Mouse (Mus musculus): ENCODE measurements at regions not wholly inside any gene's neighbourhood (a gene's known extent, or its start where the extent isn't known, plus 50 kb on each side); places are given as distances from the start of the nearest gene placed in this dataset.

DNA sequence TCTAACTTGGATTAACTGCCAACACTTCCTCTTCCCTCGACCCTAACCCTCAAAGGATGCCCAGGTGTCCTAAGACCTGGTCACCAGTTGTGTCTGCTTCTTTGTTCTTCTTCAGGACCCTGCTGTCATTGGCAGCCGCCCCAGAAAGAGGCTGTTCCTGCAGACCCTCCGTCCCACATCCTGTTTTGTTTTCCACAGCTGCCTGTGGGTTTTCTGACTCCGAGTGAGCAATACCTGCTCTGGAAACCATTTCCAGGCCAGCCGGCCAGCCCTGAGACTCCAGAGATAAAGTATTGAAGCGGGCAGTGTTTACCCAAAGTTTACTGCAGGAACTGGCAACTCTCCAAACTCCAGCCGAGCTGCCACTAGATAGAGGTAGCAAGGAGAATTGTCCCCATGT is 337.2 kb upstream of the Noct start:
- DNase-seq (ENCODE audit: low spot score) = no peak

DNA sequence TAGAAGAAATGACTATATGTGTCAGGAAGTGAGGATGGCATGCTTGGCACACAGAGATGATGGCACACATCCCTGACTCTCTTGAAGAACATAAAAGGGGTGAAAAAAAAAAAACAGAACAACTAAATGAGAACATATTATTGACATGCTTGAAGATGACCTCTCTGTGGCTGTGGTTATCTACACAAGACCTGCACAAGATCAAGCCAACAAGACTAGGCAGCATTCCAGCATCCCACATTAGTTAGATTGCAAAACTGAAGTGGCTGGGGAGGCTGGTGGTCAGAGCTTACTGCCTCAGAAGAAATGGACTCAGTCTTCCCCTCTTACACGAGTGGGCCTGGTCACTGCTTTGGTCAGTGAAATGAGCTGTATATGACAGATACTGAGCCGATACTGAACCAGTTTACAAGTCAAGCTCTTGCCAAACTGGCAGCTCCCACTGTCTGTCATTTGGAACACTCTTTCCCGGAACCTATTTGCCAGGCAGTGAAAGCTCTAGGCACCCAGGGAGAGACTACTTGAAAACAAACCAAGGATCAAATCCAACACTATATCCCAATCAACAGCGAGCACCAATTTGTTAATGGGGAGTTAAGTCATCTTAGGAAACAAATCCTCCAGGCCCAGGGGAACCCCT is 335.6 kb upstream of the Noct start:
- no peak for DNase-seq (ENCODE audit: low spot score)

DNA sequence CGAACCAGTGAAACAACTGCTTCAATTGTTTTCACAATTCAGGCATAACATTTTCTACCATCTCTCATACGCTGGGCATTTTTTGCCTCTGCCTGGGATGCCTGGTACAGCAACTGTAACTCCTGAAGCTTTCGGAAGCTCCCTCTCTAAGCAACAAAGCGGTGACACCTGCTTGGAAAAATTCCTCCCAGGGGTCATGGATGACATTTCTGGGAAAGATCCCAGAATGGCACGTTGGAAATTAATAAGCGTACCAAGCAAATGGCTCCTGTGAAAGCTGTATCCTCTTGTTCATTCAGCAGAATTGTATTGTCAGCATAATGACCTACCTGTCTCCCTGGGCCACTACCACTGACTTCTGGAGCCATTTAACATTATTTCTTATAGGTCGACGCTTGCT is 333.7 kb upstream of the Noct start:
- no peak for DNase-seq (ENCODE audit: low spot score)

DNA sequence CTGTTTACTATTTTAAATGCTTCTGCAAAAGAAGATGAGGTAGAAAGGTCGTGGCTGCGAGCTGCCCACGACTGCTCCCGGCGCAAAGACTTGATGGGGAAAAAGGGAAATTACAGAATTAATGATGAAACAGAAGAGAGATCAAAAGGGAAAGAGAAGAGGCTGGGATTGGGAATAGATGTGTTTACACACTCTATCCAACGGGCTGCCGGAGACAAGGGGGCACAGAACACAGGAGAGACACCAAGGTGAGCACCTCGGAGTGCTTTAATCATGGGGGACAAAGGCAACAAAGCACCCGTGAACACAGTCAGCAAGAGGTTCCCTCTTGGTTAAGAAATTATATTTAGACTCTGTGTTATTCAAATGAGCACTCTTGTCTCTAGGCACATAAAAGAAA is 326.1 kb upstream of the Noct start:
- DNase-seq (ENCODE audit: low spot score) = no peak

- no peak for DNase-seq (ENCODE audit: low spot score)
Measured at GRCm38 (mm10) chr3:50899830-50900350, 324.4 kb upstream of the Noct start.

GRCm38 (mm10) chr3:50900566-50900965 is 323.7 kb upstream of the Noct start:
- no peak for DNase-seq (ENCODE audit: low spot score)

DNA sequence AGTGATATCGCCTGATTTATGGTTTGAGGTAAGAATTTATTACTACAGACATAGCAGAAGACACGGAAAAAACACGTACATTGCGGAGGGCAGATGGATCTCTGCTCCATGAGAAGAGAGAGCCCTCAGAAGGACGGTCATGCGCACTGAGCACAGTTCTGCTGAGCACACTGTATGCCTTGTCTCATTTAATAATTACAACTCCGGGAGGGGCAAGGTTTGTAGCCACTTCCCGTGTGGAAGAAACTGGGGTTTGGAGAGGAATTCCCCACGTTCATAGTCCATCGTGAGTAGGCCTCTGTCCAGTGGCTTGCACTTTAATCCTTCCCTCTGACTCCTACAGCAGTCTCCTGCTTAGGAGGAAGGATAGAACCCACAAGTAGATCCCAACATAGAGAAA is 322.9 kb upstream of the Noct start:
- DNase-seq (ENCODE audit: low spot score) = no peak

- DNase-seq (ENCODE audit: low spot score) = peak; percentile 29
Measured at GRCm38 (mm10) chr3:50902933-50903332, 321.3 kb upstream of the Noct start.

GRCm38 (mm10) chr3:50904716-50905116 is 319.5 kb upstream of the Noct start:
- DNase-seq (ENCODE audit: low spot score) = peak; percentile 31

DNA sequence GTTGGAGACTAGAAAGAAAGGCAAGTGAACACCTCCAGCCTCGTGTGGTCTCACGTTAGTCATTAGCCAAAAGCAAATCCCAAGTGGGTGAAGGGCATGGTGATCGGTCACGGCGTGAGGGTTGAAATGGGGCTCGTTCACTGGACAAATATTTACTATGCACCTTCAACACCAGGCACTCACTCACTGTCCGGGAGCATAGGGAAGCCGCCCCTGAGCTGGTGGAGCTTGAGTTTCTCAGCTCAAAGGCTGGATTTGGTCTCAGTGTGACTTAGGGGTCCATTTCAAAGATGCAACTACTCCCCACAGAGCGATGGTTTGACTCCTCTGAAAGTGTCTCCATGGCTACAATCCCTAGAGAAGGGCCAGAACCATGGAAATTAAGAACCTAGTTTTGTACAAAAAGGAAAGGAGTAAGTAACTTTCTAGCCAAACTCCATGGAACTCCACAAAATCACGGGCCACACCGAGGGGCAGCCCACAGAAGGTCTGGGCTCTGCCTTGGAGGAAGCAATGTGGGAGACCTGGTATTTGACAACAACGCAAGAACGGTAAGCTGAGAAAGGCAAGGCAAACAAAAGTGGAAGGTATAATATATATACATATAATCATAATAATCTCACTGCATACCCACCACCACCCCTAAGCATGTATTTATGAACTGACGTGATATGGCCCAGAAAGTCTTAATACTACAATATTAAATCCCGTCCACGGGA is 318.8 kb upstream of the Noct start:
- peak; percentile 53 for DNase-seq (ENCODE audit: low spot score)

DNA sequence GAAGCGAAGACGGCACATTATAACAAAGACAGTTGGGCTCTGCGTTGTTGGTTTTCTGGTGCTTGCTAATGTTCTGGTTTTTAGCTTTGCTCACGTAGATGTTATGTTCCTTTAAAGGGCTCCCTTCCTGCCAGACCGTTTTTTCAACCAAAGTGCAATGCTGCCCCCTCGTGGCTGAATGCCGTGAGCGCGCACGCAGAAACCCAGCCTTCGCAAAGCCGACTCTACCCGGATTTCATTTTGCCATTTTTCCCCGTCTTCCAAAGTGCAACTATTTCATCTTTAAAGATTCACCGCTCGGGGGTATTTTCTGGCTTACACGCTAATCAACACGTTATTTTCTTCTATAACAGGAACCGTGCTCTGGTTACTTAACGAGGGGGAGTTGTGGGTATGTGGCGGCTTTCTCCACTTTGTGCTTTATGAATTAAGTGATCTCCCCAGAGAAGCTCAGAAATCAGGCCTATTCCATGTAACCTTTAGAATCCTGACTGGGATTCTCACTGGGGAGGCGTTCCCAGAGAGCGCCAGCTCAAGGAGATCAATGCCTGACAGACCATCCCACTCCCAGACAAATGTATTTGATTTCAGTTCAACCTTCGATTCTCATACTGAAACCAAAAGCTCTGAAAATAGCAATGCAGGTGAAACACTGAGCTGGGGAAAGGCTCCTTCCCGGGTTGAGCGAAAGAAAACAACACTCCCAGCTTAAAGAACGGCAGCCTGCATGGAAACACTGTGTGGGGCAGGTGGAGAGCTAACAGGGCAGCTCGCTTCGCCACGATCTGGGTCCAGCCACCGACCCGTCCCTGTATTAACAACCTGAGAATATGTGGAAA is 318.0 kb upstream of the Noct start:
- DNase-seq (ENCODE audit: low spot score) = peak; percentile 93

- no peak for DNase-seq (ENCODE audit: low spot score)
Measured at GRCm38 (mm10) chr3:50912980-50913518, 311.2 kb upstream of the Noct start.

GRCm38 (mm10) chr3:50914866-50915365 is 309.3 kb upstream of the Noct start:
- no peak for DNase-seq (ENCODE audit: low spot score)

DNA sequence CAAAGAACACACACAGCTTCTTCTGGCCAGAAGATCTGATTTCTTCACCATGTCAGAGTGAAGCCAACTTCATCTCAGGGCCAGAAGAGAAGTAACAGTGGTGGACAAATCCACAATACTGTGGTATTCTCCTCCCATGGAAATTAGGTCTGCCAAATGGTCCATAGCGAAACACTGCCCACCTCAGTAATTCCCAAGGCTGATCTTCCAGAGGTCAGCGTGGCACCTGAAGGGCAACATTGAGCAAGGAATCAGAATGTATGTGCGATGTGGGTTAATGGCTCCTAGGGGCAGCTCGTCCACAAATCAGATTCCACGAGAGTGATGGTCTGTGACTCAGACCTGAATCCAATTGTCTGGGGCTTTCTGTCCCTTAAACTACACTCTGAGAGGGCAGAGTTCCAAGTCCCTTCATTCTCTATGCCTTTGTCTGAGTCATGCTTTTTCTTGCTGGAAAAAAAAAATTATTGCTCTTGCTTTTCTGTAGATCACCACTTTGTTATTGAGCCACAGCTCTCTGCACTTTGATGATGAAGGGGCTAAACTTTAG is 307.9 kb upstream of the Noct start:
- no peak for DNase-seq (ENCODE audit: low spot score)

DNA sequence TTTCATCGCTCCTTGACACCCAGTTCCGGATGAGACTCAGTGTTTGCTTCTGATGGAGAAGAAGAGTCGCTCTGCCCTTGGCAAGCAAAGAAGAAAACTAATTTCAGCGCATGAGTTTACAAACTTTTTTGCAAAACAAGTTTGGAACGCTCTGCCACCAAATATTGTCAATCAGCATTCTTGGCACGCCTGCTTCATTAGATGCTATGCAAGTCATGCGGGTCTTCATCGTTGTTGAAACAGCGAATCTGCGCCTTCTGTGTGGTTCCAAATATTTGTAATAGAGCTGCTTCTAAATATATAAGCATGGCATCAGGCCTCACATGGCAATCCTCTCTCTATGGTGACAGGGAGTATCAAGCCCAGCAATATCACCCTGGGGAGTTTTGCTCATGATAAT is 301.9 kb upstream of the Noct start:
- DNase-seq (ENCODE audit: low spot score) = no peak

- no peak for DNase-seq (ENCODE audit: low spot score)
Measured at GRCm38 (mm10) chr3:50922832-50923231, 301.4 kb upstream of the Noct start.

DNA sequence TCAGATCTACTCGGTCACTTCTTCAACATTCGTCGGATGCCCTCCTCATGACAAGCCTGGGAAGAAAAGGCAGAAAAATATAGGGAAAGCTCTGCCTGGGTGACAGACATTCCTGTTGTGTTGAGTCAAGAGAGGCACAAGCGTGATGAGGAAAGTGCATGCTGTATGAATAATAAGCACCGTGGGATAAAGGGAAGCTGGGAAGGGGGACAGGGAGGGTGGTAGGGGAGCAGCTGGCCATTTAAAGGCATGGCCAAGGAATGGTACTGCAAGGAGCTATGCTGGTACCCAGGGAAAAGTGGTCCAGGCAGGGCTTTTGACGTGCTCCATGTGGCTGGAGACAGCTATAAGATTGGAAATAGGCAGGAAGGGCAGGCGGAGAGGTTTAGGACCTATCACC is 300.9 kb upstream of the Noct start:
- no peak for DNase-seq (ENCODE audit: low spot score)

GRCm38 (mm10) chr3:50927318-50927717 is 296.9 kb upstream of the Noct start:
- DNase-seq (ENCODE audit: low spot score) = no peak

DNA sequence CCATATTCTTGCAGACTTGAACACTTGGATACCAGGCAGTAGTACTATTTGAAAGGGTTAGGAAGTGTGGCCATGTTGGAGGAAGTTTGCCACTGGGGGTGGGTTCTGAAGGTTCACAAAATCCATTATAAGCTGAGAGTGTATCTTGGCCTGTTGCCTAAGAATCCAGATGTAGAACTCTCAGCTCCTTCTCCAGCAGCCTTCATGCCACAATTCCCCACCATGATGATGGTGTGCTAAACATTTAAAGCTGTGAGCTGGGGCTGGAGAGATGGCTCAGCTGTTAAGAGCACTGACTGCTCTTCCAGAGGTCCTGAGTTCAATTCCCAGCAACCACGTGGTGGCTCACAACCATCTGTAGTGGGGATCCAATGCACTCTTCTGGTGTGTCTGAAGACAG is 295.2 kb upstream of the Noct start:
- no peak for DNase-seq (ENCODE audit: low spot score)

- no peak for DNase-seq (ENCODE audit: low spot score)
Measured at GRCm38 (mm10) chr3:50932397-50933089, 291.7 kb upstream of the Noct start.

DNA sequence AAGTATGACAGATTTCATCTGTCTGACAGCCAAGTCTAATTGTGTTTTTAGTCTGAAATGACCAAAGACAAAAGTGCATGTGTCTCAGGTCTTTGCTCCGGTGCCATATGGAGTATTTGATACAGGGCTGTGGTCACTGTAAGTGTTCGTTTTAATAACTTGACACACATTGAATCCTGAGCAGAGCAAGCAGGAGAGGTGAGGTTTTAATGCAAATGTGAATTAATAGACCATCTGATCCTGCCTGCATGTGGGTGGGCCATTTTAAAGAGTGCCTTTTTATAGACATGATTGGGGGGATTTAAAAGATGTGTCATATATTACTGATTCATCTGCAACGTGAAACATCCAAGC is 291.2 kb upstream of the Noct start:
- no peak for DNase-seq (ENCODE audit: low spot score)

- no peak for DNase-seq (ENCODE audit: low spot score)
Measured at GRCm38 (mm10) chr3:50939602-50940001, 284.6 kb upstream of the Noct start.

All from embryo, embryonic 10.5 days (tissue).